Comparison of ENCODE assay signal across 11 mouse cellular contexts in the genomic region with DNA sequence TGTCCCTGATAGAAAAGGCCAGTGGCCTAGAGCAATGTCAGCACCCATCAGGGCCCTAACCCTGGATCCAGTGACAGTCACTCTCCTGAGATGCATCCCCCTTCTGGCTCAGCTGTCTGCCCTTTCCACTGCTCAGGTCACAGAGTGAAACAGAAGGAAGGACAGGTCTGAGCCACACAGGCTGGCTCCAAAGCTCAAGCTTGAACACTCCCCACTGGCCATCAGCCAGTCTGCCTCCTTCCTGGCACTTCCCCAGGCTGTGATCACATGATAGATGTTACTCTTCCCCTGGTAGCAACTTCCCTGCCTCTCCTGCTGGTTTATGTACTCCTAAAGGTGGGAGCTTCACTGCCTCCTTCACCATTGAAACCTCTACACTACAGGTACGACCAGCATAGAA.
DNase-seq lines count a peak whose midpoint lies in the region; ATAC-seq and TF ChIP-seq lines count a peak whose summit lies in the region.
"Had no signal": no experiment of that assay in that cellular context is flagged by ENCODE, and none has a peak within 500 bp of the region (broad histone marks: within the 10 kb centered on the region; RNA-seq: fewer than 3 reads in every experiment).

No protein-coding gene starts in this region.

- H3K4me2 ChIP-seq in neural tube, embryonic 14.5 days (ENCODE audit: low read depth, low read length): no peak overlapping the region
- H3K4me2 ChIP-seq: embryonic facial prominence, embryonic 15.5 days had no signal

- no peak for TF ChIP-seq POLR2A in brain, embryonic 14.5 days (IDR thresholded peaks at IDR 0.05; ENCODE audit: borderline replicate concordance, extremely low read depth, insufficient read depth, insufficient read length, poor library complexity, severe bottlenecking)

- no peaks in the 10 kb centered on the region for H3K9me3 ChIP-seq in neural tube, embryonic 14.5 days (ENCODE audit: control insufficient read depth, low read length)
- H3K9me3 ChIP-seq: embryonic facial prominence, embryonic 15.5 days had no signal

- no peak overlapping the region for H3K4me3 ChIP-seq in neural tube, embryonic 14.5 days (ENCODE audit: low read depth, low read length)
- H3K4me3 ChIP-seq: embryonic facial prominence, embryonic 15.5 days had no signal

- intact Hi-C loops in heart, postnatal 10 days (cut with DNase I): no loop called here
- intact Hi-C loops in heart, postnatal 36 days (cut with DNase I): no loop called here

- no peaks in the 10 kb centered on the region for H3K36me3 ChIP-seq in neural tube, embryonic 14.5 days (ENCODE audit: control insufficient read depth, insufficient read depth, low read length)
- H3K36me3 ChIP-seq: embryonic facial prominence, embryonic 15.5 days had no signal

- ATAC-seq in neural tube, embryonic 14.5 days (ENCODE audit: low read depth): peak; percentile 38; the same call in 1 of the 2 replicates
- ATAC-seq: intestine, postnatal 0 days had no signal

- DNase-seq in heart, postnatal 10 days: peak; percentile 10 to 19
- no peak for DNase-seq in heart, postnatal 36 days
- no peak for DNase-seq in neural tube, embryonic 10.5 days (ENCODE audit: extremely low spot score, low spot score)
- DNase-seq in brain, embryonic 14.5 days (ENCODE audit: low read depth): peak; percentile 55
- peak; percentile 50 for DNase-seq in ovary, postnatal 36 days (ENCODE audit: low spot score)
- DNase-seq in thymus, postnatal 10 days (ENCODE audit: low spot score in 2 of 2): no peak
- DNase-seq: cerebellum, adult 9-10 months; right cerebral cortex, postnatal 14 days had no signal

- no peaks in the 10 kb centered on the region for H3K27me3 ChIP-seq in neural tube, embryonic 14.5 days (ENCODE audit: control insufficient read depth, insufficient read depth, low read length)
- H3K27me3 ChIP-seq: embryonic facial prominence, embryonic 15.5 days had no signal

- no peak overlapping the region for H3K9ac ChIP-seq in neural tube, embryonic 14.5 days (replicated peaks; ENCODE audit: low read depth, low read length)
- H3K9ac ChIP-seq: embryonic facial prominence, embryonic 15.5 days had no signal

- TF ChIP-seq CTCF in brain, embryonic 14.5 days (IDR thresholded peaks at IDR 0.05; ENCODE audit: borderline replicate concordance, extremely low read depth, insufficient read depth, insufficient read length): no peak

- no peaks in the 10 kb centered on the region for H3K4me1 ChIP-seq in neural tube, embryonic 14.5 days (ENCODE audit: control insufficient read depth, insufficient read depth, low read length)

- H3K27ac ChIP-seq in neural tube, embryonic 14.5 days (ENCODE audit: low read depth, low read length): no peak overlapping the region
- H3K27ac ChIP-seq: embryonic facial prominence, embryonic 15.5 days had no signal

- 58% methylated on average over 1 of the region's 1 CpGs for WGBS in neural tube, embryonic 14.5 days

Comparison
In these comparisons a context has a peak if more than half of its experiments do, and no peak if none do; other contexts are left out.
1. DNase-seq: peak in heart, postnatal 10 days (2 of 2), brain, embryonic 14.5 days (single experiment) and ovary, postnatal 36 days (single experiment); none in heart, postnatal 36 days (0 of 2), neural tube, embryonic 10.5 days (single experiment) and thymus, postnatal 10 days (0 of 2).